Mouse (Mus musculus): ENCODE results near the gene Mctp1. TPM values are rescaled to one million over a fixed set of nuclear protein-coding genes. Genes with fewer than 3 reads are reported as not detected.

Gene Mctp1
- total and polyA plus RNA-seq, 3 experiments, result not detected

DNA sequence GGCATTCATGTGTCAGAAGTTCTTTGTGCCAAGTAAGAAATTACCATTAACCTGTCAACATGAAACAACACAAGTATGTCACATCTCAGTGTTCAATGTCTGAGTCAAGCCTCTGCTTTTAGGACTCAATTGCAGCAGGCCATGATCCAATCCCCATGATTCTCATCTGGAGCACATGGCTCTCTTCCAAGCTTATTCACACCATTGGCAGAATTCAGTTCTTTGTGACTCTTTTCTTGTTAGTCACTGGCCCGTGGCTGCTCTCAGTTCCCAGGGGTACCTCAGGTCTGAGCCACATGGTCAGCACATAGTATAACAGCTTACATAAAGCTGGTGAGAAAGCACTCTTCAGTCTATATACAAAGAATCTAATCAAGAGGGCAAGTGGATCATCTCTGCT lies 138.8 kb downstream of the Mctp1 start:
- Histone ChIP-seq H3K9me3 (replicated peaks; ENCODE audit: insufficient read depth, low read length) (no peaks in the 10 kb centered on the region), H3K79me2 (ENCODE audit: control insufficient read depth, insufficient read depth, low read length, poor library complexity) (no peaks in the 10 kb centered on the region), H3K36me3 (ENCODE audit: control insufficient read depth in 1 of 2, insufficient read depth in 2 of 2, low read length in 2 of 2) (no peaks in the 10 kb centered on the region), H3K4me3 (ENCODE audit: control insufficient read depth in 1 of 2, insufficient read depth in 1 of 2, low read depth in 2 of 2, low read length in 2 of 2) (no peak overlapping the region), H3K9ac (ENCODE audit: control insufficient read depth, low read depth, low read length, poor library complexity, severe bottlenecking) (no peak overlapping the region), H3K4me1 (ENCODE audit: control insufficient read depth in 1 of 2, insufficient read depth in 2 of 2, low read length in 2 of 2) (no peaks in the 10 kb centered on the region), H3K27me3 (ENCODE audit: control insufficient read depth in 1 of 2, insufficient read depth in 2 of 2, low read length in 2 of 2) (no peaks in the 10 kb centered on the region), H3K27ac (ENCODE audit: control insufficient read depth, low read depth, low read length) (no peak overlapping the region)
- DNase-seq (ENCODE audit: low read depth, low spot score), result no peak
- TF ChIP-seq POLR2A (IDR thresholded peaks at IDR 0.05; ENCODE audit: control insufficient read depth in 1 of 2, insufficient read depth in 1 of 2, low read depth in 1 of 2, low read length in 2 of 2, poor library complexity in 1 of 2) (no peak), CTCF (IDR thresholded peaks at IDR 0.05 in 2 of 3, conservative IDR thresholded peaks at IDR 0.05 in 1 of 3; ENCODE audit: control insufficient read depth in 1 of 3, insufficient read depth in 1 of 3, low read depth in 2 of 3, low read length in 3 of 3, poor library complexity in 1 of 3, severe bottlenecking in 1 of 3) (no peak), TAL1 (IDR thresholded peaks at IDR 0.05; ENCODE audit: low read length) (no peak), MYB (IDR thresholded peaks at IDR 0.05; ENCODE audit: low read depth, low read length) (no peak), EP300 (IDR thresholded peaks at IDR 0.05; ENCODE audit: low read depth in 1 of 2, low read length in 2 of 2) (no peak), POLR2AphosphoS2 (IDR thresholded peaks at IDR 0.05; ENCODE audit: low read length) (no peak), POLR2AphosphoS5 (IDR thresholded peaks at IDR 0.05; ENCODE audit: borderline replicate concordance, low read depth, low read length) (no peak)

DNA sequence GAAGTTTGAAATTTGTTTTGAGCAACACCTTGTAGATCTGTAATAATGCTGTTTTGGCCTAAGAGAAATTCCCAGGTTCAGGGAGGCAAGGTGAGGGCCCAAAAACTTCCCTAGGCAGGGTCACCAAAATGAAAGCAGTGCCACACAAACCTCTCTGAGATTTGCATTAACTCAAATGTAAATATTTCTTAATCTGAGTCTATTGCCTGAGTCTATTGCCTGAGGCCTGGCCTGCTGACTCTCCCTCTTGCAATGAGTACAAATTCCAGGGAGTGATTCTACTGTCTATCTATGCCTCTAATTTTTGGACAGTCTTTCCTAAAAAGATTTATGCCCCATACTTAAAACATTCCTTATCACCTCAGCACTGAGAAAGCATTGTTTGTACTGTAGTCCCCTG lies 143.0 kb downstream of the Mctp1 start:
- no peaks in the 10 kb centered on the region for H3K36me3 ChIP-seq (ENCODE audit: control insufficient read depth in 1 of 2, insufficient read depth in 2 of 2, low read length in 2 of 2)
- no peak overlapping the region for H3K4me3 ChIP-seq (ENCODE audit: control insufficient read depth in 1 of 2, insufficient read depth in 1 of 2, low read depth in 2 of 2, low read length in 2 of 2)
- H3K9ac ChIP-seq (ENCODE audit: control insufficient read depth, low read depth, low read length, poor library complexity, severe bottlenecking), result no peak overlapping the region
- no peaks in the 10 kb centered on the region for H3K27me3 ChIP-seq (ENCODE audit: control insufficient read depth in 1 of 2, insufficient read depth in 2 of 2, low read length in 2 of 2)
- no peaks in the 10 kb centered on the region for H3K9me3 ChIP-seq (replicated peaks; ENCODE audit: insufficient read depth, low read length)
- no peaks in the 10 kb centered on the region for H3K4me1 ChIP-seq (ENCODE audit: control insufficient read depth in 1 of 2, insufficient read depth in 2 of 2, low read length in 2 of 2)
- no peaks in the 10 kb centered on the region for H3K79me2 ChIP-seq (ENCODE audit: control insufficient read depth, insufficient read depth, low read length, poor library complexity)
- H3K27ac ChIP-seq (ENCODE audit: control insufficient read depth, low read depth, low read length), result no peak overlapping the region
- TF ChIP-seq RCOR1 (IDR thresholded peaks at IDR 0.05; ENCODE audit: low read depth, low read length) (no peak), NRF1 (IDR thresholded peaks at IDR 0.05; ENCODE audit: insufficient read depth, low read depth, low read length, poor library complexity, severe bottlenecking) (no peak), GATA1 (IDR thresholded peaks at IDR 0.05; ENCODE audit: low read depth, low read length) (no peak), MXI1 (IDR thresholded peaks at IDR 0.05; ENCODE audit: low read depth, low read length) (no peak), TBP (IDR thresholded peaks at IDR 0.05; ENCODE audit: low read depth, low read length) (no peak), MAFK (IDR thresholded peaks at IDR 0.05; ENCODE audit: borderline replicate concordance, low read depth, low read length) (no peak), NELFE (IDR thresholded peaks at IDR 0.05; ENCODE audit: low read depth, low read length) (no peak), TCF12 (IDR thresholded peaks at IDR 0.05; ENCODE audit: low read depth, low read length) (no peak), ZNF384 (IDR thresholded peaks at IDR 0.05; ENCODE audit: low read depth, low read length) (no peak), ELF1 (IDR thresholded peaks at IDR 0.05; ENCODE audit: low read depth, low read length) (no peak), RAD21 (IDR thresholded peaks at IDR 0.05; ENCODE audit: low read depth, low read length) (no peak), UBTF (IDR thresholded peaks at IDR 0.05; ENCODE audit: borderline replicate concordance, insufficient read depth, low read depth, low read length) (no peak), POLR2A (IDR thresholded peaks at IDR 0.05; ENCODE audit: control insufficient read depth in 1 of 2, insufficient read depth in 1 of 2, low read depth in 1 of 2, low read length in 2 of 2, poor library complexity in 1 of 2) (no peak), CTCF (IDR thresholded peaks at IDR 0.05 in 2 of 3, conservative IDR thresholded peaks at IDR 0.05 in 1 of 3; ENCODE audit: control insufficient read depth in 1 of 3, insufficient read depth in 1 of 3, low read depth in 2 of 3, low read length in 3 of 3, poor library complexity in 1 of 3, severe bottlenecking in 1 of 3) (no peak), POLR2AphosphoS5 (IDR thresholded peaks at IDR 0.05; ENCODE audit: borderline replicate concordance, low read depth, low read length) (no peak), USF1 (IDR thresholded peaks at IDR 0.05; ENCODE audit: low read depth, low read length) (no peak), CHD1 (IDR thresholded peaks at IDR 0.05; ENCODE audit: low read depth, low read length) (no peak), MAX (IDR thresholded peaks at IDR 0.05; ENCODE audit: low read length) (no peak), CHD2 (IDR thresholded peaks at IDR 0.05; ENCODE audit: low read length) (no peak)
- no peak for DNase-seq (ENCODE audit: low read depth, low spot score)
